Mouse (Mus musculus): Measurements from ENCODE around the gene Gusb. TPM values are rescaled to one million over a fixed set of nuclear protein-coding genes. Genes with fewer than 3 reads are reported as not detected.
A peak's percentile ranks its signal among the peaks of the same experiment; 100 is the strongest.

Gusb gene
- 49.8 and 58.7 TPM in 2 replicates for polyA plus RNA-seq (2014; fragmentation: Nextera tagmentation; extraction: Ambion mirVana)

DNA sequence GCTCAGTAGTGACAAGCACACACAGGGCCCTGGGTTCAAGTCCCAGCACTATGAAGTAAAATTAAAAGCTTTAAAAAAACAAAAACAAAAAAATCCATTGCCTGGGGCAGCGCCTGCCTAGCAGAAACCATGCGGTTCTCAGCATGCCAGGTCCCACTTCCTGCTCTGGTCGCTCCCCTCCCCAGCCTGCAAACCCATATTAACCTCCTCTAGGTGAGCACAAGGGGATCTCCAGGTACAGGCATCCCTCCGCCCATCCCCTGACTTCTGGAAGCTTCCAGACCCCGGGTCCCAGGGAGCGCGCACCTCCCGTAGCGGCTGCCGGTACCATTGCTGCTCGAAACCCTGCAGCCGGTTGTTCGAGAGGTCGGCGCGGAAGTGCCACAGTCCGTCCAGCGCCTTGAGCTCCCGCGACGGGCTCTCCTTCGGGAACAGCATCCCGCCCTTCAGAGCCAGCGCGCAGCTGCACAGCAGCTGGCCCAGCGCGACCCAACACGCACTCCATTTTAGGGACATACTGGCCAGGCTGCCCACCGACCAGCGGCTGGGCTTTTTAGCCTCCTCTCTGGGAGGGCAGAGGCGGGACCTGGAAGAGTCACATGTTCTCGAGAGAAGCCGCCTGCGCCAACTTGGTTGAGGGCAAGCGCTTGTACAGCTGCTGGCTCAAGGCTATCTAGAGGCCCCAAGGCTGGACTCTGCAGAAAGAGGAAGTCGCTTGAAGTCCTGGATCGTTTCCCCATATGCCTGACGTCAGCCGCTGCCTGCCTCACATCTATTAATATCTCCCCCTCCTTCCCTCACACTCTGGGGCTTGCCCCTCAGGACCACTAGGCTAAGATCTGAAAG is at the start of gene Gusb:
Gusb (minus strand) TSS at position 749 of the 846 bp plus-strand sequence.
- Histone ChIP-seq H3K36me3 (ENCODE audit: control insufficient read depth, insufficient read depth, low read length) (peaks cover 5% of the 10 kb centered on the region; the same call in 1 of the 2 replicates), H3K27me3 (ENCODE audit: control insufficient read depth, insufficient read depth, low read length) (no peaks in the 10 kb centered on the region), H3K9ac (ENCODE audit: low read depth, low read length) (peak within 1 kb of the TSS; percentile 67), H3K27ac (ENCODE audit: low read depth, low read length) (peak within 1 kb of the TSS; percentile 79), H3K4me2 (replicated peaks; ENCODE audit: low read depth, low read length) (peak within 1 kb of the TSS; percentile 73), H3K9me3 (ENCODE audit: control insufficient read depth, low read length) (peaks cover 6% of the 10 kb centered on the region; the same call in 1 of the 2 replicates), H3K4me1 (ENCODE audit: control insufficient read depth, insufficient read depth, low read length) (peaks cover 10% of the 10 kb centered on the region; the same call in 1 of the 2 replicates), H3K4me3 (ENCODE audit: low read length) (peak within 1 kb of the TSS; percentile 74)
- WGBS: under 1% methylated on average over 39 of the region's 39 CpGs
- ATAC-seq (ENCODE audit: low FRiP score, low TSS enrichment): peak; percentile 91

- H3K4me1 ChIP-seq (ENCODE audit: control insufficient read depth, insufficient read depth, low read length): no peaks in the 10 kb centered on the region
- H3K4me2 ChIP-seq (replicated peaks; ENCODE audit: low read depth, low read length): no peak overlapping the region
- H3K36me3 ChIP-seq (ENCODE audit: control insufficient read depth, insufficient read depth, low read length): peaks cover 26% of the 10 kb centered on the region
- no peaks in the 10 kb centered on the region for H3K27me3 ChIP-seq (ENCODE audit: control insufficient read depth, insufficient read depth, low read length)
- 84% methylated on average over 5 of the region's 5 CpGs for WGBS
- no peak for ATAC-seq (ENCODE audit: low FRiP score, low TSS enrichment)
- H3K27ac ChIP-seq (ENCODE audit: low read depth, low read length): no peak overlapping the region
- H3K9ac ChIP-seq (ENCODE audit: low read depth, low read length): no peak overlapping the region
- H3K9me3 ChIP-seq (ENCODE audit: control insufficient read depth, low read length): no peaks in the 10 kb centered on the region
- no peak overlapping the region for H3K4me3 ChIP-seq (ENCODE audit: low read length)
These were observed 49.7 kb upstream of the Gusb start for GRCm38 (mm10) chr5:130052510-130052909.

DNA sequence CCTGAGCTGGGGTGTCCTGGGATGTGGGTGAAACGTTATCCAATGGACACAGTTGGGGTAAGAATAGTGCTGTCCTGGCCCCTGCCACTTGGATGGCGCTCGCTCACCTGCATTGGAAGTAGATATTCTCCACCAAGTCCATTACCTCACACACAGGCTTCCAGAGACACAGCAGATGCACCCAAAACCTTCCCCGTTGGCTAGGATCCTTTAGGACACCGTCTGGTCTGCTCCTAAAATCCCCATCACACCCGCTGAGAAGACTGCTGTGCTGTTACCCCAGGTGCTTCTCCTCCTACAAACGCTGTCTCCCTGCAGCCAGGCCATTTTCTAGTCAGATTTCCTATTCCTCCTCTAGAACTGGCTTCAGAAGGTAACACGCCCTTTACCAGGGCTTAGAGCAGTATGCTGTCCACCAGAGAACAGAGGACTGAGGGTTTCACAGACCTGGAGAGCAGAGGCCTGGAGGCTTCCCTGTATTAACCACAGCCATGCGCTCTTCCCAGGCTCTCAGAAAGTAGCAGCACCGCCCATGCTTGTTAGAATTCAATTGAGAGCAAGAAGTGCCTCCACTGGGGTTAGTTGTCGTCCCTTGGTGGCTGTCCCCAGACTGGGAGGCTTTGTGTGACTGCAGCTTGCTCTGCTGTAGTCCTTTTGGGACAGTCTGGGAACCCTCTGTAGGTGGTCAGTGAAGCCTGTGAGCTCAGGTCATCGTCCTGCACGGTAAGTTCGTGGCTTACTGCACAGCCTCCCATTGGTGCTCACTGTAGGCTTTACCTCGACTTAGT is 48.4 kb upstream of the Gusb start:
- WGBS: 80% methylated on average over 15 of the region's 15 CpGs

DNA sequence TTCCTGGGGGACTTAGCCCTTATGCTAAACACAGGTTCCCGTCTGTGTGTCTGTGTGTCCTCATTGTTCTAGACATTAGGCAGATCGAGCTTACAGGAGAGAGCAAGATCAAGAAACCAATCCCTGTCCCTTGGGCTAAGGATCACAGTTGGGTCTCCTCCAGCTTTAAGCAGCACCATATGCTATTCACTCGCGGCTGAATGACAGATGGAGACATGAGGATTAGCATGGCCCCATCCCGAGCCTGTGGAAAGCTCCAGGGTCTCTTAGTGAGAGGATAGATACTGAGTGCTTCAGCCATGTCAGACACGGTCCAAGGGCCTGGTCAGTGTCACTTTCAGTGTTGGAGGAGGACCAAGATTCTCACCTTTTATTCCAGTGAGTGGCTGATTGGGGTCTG is 47.6 kb upstream of the Gusb start:
- Histone ChIP-seq H3K9ac (ENCODE audit: low read depth, low read length) (no peak overlapping the region), H3K27me3 (ENCODE audit: control insufficient read depth, insufficient read depth, low read length) (no peaks in the 10 kb centered on the region), H3K4me2 (replicated peaks; ENCODE audit: low read depth, low read length) (no peak overlapping the region), H3K27ac (ENCODE audit: low read depth, low read length) (no peak overlapping the region), H3K9me3 (ENCODE audit: control insufficient read depth, low read length) (no peaks in the 10 kb centered on the region), H3K36me3 (ENCODE audit: control insufficient read depth, insufficient read depth, low read length) (peaks cover 35% of the 10 kb centered on the region), H3K4me1 (ENCODE audit: control insufficient read depth, insufficient read depth, low read length) (no peaks in the 10 kb centered on the region), H3K4me3 (ENCODE audit: low read length) (no peak overlapping the region)
- WGBS: 84% methylated on average over 6 of the region's 6 CpGs
- ATAC-seq (ENCODE audit: low FRiP score, low TSS enrichment): no peak

More for the DNA sequence above, 48.4 kb upstream of the Gusb start:
- Histone ChIP-seq H3K9ac (ENCODE audit: low read depth, low read length) (no peak overlapping the region), H3K4me1 (ENCODE audit: control insufficient read depth, insufficient read depth, low read length) (no peaks in the 10 kb centered on the region), H3K9me3 (ENCODE audit: control insufficient read depth, low read length) (no peaks in the 10 kb centered on the region), H3K36me3 (ENCODE audit: control insufficient read depth, insufficient read depth, low read length) (peaks cover 32% of the 10 kb centered on the region), H3K27me3 (ENCODE audit: control insufficient read depth, insufficient read depth, low read length) (no peaks in the 10 kb centered on the region), H3K4me2 (replicated peaks; ENCODE audit: low read depth, low read length) (no peak overlapping the region), H3K27ac (ENCODE audit: low read depth, low read length) (no peak overlapping the region), H3K4me3 (ENCODE audit: low read length) (no peak overlapping the region)
- ATAC-seq (ENCODE audit: low FRiP score, low TSS enrichment): no peak

GRCm38 (mm10) chr5:130048786-130049520 is 46.1 kb upstream of the Gusb start:
- Histone ChIP-seq H3K4me1 (ENCODE audit: control insufficient read depth, insufficient read depth, low read length) (no peaks in the 10 kb centered on the region), H3K4me3 (ENCODE audit: low read length) (no peak overlapping the region), H3K36me3 (ENCODE audit: control insufficient read depth, insufficient read depth, low read length) (peaks cover 47% of the 10 kb centered on the region), H3K4me2 (replicated peaks; ENCODE audit: low read depth, low read length) (no peak overlapping the region), H3K27ac (ENCODE audit: low read depth, low read length) (peak overlapping the region; percentile 30; the same call in 1 of the 2 replicates), H3K9me3 (ENCODE audit: control insufficient read depth, low read length) (no peaks in the 10 kb centered on the region), H3K9ac (ENCODE audit: low read depth, low read length) (no peak overlapping the region), H3K27me3 (ENCODE audit: control insufficient read depth, insufficient read depth, low read length) (no peaks in the 10 kb centered on the region)
- WGBS: 70% methylated on average over 15 of the region's 15 CpGs
- peak; percentile 43; the same call in 1 of the 2 replicates for ATAC-seq (ENCODE audit: low FRiP score, low TSS enrichment)

GRCm38 (mm10) chr5:130047013-130047412 is 44.2 kb upstream of the Gusb start:
- H3K9me3 ChIP-seq (ENCODE audit: control insufficient read depth, low read length): no peaks in the 10 kb centered on the region
- 82% methylated on average over 6 of the region's 6 CpGs for WGBS
- no peak overlapping the region for H3K4me2 ChIP-seq (replicated peaks; ENCODE audit: low read depth, low read length)
- H3K4me3 ChIP-seq (ENCODE audit: low read length): no peak overlapping the region
- H3K27me3 ChIP-seq (ENCODE audit: control insufficient read depth, insufficient read depth, low read length): no peaks in the 10 kb centered on the region
- H3K9ac ChIP-seq (ENCODE audit: low read depth, low read length): no peak overlapping the region
- H3K36me3 ChIP-seq (ENCODE audit: control insufficient read depth, insufficient read depth, low read length): peaks cover 52% of the 10 kb centered on the region
- no peaks in the 10 kb centered on the region for H3K4me1 ChIP-seq (ENCODE audit: control insufficient read depth, insufficient read depth, low read length)
- no peak for ATAC-seq (ENCODE audit: low FRiP score, low TSS enrichment)
- H3K27ac ChIP-seq (ENCODE audit: low read depth, low read length): no peak overlapping the region

DNA sequence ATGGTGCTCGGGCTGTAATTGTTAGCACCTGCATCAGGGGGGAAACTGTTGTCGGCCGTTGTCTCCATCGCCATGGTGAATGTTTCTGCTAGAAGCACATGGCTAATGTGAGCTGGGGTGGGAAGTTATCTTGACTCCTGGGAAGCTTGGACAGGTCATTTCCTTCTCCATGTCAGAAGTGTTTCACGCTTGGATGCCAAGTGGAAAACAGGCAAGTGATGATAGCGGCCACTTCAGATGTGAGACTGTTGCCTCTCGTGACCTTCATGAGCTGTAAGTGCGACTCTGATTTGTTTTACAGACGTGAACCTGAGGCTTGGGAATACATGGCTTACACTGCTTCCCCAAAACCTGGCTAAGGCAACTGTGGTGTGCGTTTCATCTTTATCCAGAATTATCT is 43.7 kb upstream of the Gusb start:
- Histone ChIP-seq H3K9ac (ENCODE audit: low read depth, low read length) (no peak overlapping the region), H3K4me3 (ENCODE audit: low read length) (no peak overlapping the region), H3K27me3 (ENCODE audit: control insufficient read depth, insufficient read depth, low read length) (no peaks in the 10 kb centered on the region), H3K27ac (ENCODE audit: low read depth, low read length) (no peak overlapping the region), H3K9me3 (ENCODE audit: control insufficient read depth, low read length) (no peaks in the 10 kb centered on the region), H3K4me1 (ENCODE audit: control insufficient read depth, insufficient read depth, low read length) (no peaks in the 10 kb centered on the region), H3K4me2 (replicated peaks; ENCODE audit: low read depth, low read length) (no peak overlapping the region), H3K36me3 (ENCODE audit: control insufficient read depth, insufficient read depth, low read length) (peaks cover 56% of the 10 kb centered on the region)
- 81% methylated on average over 10 of the region's 10 CpGs for WGBS
- ATAC-seq (ENCODE audit: low FRiP score, low TSS enrichment): no peak

GRCm38 (mm10) chr5:130046100-130046499 is 43.3 kb upstream of the Gusb start:
- H3K27me3 ChIP-seq (ENCODE audit: control insufficient read depth, insufficient read depth, low read length): no peaks in the 10 kb centered on the region
- no peak overlapping the region for H3K27ac ChIP-seq (ENCODE audit: low read depth, low read length)
- no peaks in the 10 kb centered on the region for H3K4me1 ChIP-seq (ENCODE audit: control insufficient read depth, insufficient read depth, low read length)
- H3K36me3 ChIP-seq (ENCODE audit: control insufficient read depth, insufficient read depth, low read length): peaks cover 60% of the 10 kb centered on the region
- H3K9me3 ChIP-seq (ENCODE audit: control insufficient read depth, low read length): no peaks in the 10 kb centered on the region
- no peak overlapping the region for H3K4me2 ChIP-seq (replicated peaks; ENCODE audit: low read depth, low read length)
- ATAC-seq (ENCODE audit: low FRiP score, low TSS enrichment): no peak
- 91% methylated on average over 7 of the region's 7 CpGs for WGBS
- H3K9ac ChIP-seq (ENCODE audit: low read depth, low read length): no peak overlapping the region
- H3K4me3 ChIP-seq (ENCODE audit: low read length): no peak overlapping the region

Measured in kidney, embryonic 14.5 days (tissue).